Mouse (Mus musculus): ENCODE measurements around the gene Gse1.

GRCm38 (mm10) chr8:120465710-120466109 lies 237.5 kb downstream of the Gse1 start:
- TF ChIP-seq GATA1 (IDR thresholded peaks at IDR 0.05; ENCODE audit: low read length) (no peak), TAL1 (IDR thresholded peaks at IDR 0.05; ENCODE audit: low read length) (no peak)
